Mouse (Mus musculus) forebrain, embryonic 13.5 days (tissue): ENCODE results near the gene Ssrp1. TPM values are rescaled to one million over a fixed set of nuclear protein-coding genes. Genes with fewer than 3 reads are reported as not detected.

Experiments used
- ATAC-seq: fragments of 200-750 bp; cut with Nextera tagmentation; 2 replicates; pipeline ENCODE4 v1.8.0; 2017
- H3K27ac ChIP-seq: fragments of 300-500 bp; sonication (generic); 2 replicates; pipeline ENCODE4 v1.5.1; 2015; ENCODE audit warnings: inconsistent platforms, mild to moderate bottlenecking, moderate library complexity
- H3K27me3 ChIP-seq: fragments of 300-500 bp; sonication (generic); 2 replicates; pipeline ENCODE4 v1.6.1; 2015; ENCODE audit warnings: mild to moderate bottlenecking, inconsistent platforms
- H3K36me3 ChIP-seq: fragments of 300-500 bp; sonication (generic); 2 replicates; pipeline ENCODE4 v1.6.1; 2015; ENCODE audit warnings: mild to moderate bottlenecking, inconsistent platforms; ENCODE audit not compliant: poor library complexity, severe bottlenecking
- H3K4me1 ChIP-seq: fragments of 300-500 bp; sonication (generic); 2 replicates; pipeline ENCODE4 v1.6.1; 2015; ENCODE audit warnings: inconsistent platforms
- H3K4me2 ChIP-seq: fragments of 300-500 bp; sonication (generic); 2 replicates; pipeline ENCODE4 v1.6.1; 2015; ENCODE audit warnings: inconsistent platforms, mild to moderate bottlenecking, moderate library complexity
- H3K4me3 ChIP-seq: fragments of 300-500 bp; sonication (generic); 2 replicates; pipeline ENCODE4 v1.5.1; 2015; ENCODE audit warnings: mild to moderate bottlenecking, inconsistent platforms
- H3K9ac ChIP-seq: fragments of 300-500 bp; sonication (generic); 2 replicates; pipeline ENCODE4 v1.6.1; 2015; ENCODE audit warnings: mild to moderate bottlenecking, inconsistent platforms
- H3K9me3 ChIP-seq: fragments of 300-500 bp; sonication (generic); replicated peaks from 2 replicates; pipeline ENCODE4 v1.6.1; 2016; ENCODE audit warnings: inconsistent platforms
- WGBS: fragments of 180-500 bp; shearing (Covaris S2); methylation state at CpG from one replicate; pipeline ENCODE4 v1.1.7; 2015; 5-methylcytosine and 5-hydroxymethylcytosine counted together
- polyA plus RNA-seq: library from polyadenylated mRNA; unstranded; fragments of >200 nt; fragmentation: Nextera tagmentation; extraction: Ambion mirVana; gene quantifications from 2 replicates; pipeline ENCODE4 v1.2.1, GENCODE M21; 2015

The Ssrp1 gene
- polyA plus RNA-seq, 1 experiment from 2014 or later = 281 TPM

- no peaks in the 10 kb centered on the region for H3K9me3 ChIP-seq
- ATAC-seq = no peak
- H3K27ac ChIP-seq = no peak overlapping the region
- peaks cover 40% of the 10 kb centered on the region for H3K4me1 ChIP-seq
- H3K36me3 ChIP-seq = peaks cover 59% of the 10 kb centered on the region
- no peak overlapping the region for H3K4me3 ChIP-seq
- 74% methylated on average over 8 of the region's 8 CpGs for WGBS
- H3K4me2 ChIP-seq = no peak overlapping the region
- no peaks in the 10 kb centered on the region for H3K27me3 ChIP-seq
- no peak overlapping the region for H3K9ac ChIP-seq
These were observed 9.2 kb downstream of the Ssrp1 start for GRCm38 (mm10) chr2:85046222-85046621.

GRCm38 (mm10) chr2:85047081-85047480 is 10.0 kb downstream of the Ssrp1 start:
- ATAC-seq = no peak
- WGBS = 53% methylated on average over 10 of the region's 10 CpGs
- Histone ChIP-seq H3K4me3 (peak overlapping the region; percentile 67), H3K27me3 (no peaks in the 10 kb centered on the region), H3K9me3 (no peaks in the 10 kb centered on the region), H3K4me2 (peak overlapping the region; percentile 69), H3K4me1 (peaks cover 40% of the 10 kb centered on the region), H3K9ac (peak overlapping the region; percentile 81), H3K36me3 (peaks cover 55% of the 10 kb centered on the region), H3K27ac (peak overlapping the region; percentile 94; the same call in 1 of the 2 replicates)

- peak; percentile 88 for ATAC-seq
- Histone ChIP-seq H3K4me1 (peaks cover 40% of the 10 kb centered on the region), H3K27ac (peak within 1 kb of the TSS; percentile 94), H3K4me2 (peak within 1 kb of the TSS; percentile 69), H3K4me3 (peak within 1 kb of the TSS; percentile 67), H3K9ac (peak within 1 kb of the TSS; percentile 81), H3K27me3 (no peaks in the 10 kb centered on the region), H3K9me3 (no peaks in the 10 kb centered on the region), H3K36me3 (peaks cover 55% of the 10 kb centered on the region)
- under 1% methylated on average over 42 of the region's 42 CpGs for WGBS
These were observed 10.6 kb downstream of the Ssrp1 start, which contains the start of gene Tnks1bp1 for GRCm38 (mm10) chr2:85047596-85048167. Gene Tnks1bp1, plus strand, starts transcription at chr2:85048022.

DNA sequence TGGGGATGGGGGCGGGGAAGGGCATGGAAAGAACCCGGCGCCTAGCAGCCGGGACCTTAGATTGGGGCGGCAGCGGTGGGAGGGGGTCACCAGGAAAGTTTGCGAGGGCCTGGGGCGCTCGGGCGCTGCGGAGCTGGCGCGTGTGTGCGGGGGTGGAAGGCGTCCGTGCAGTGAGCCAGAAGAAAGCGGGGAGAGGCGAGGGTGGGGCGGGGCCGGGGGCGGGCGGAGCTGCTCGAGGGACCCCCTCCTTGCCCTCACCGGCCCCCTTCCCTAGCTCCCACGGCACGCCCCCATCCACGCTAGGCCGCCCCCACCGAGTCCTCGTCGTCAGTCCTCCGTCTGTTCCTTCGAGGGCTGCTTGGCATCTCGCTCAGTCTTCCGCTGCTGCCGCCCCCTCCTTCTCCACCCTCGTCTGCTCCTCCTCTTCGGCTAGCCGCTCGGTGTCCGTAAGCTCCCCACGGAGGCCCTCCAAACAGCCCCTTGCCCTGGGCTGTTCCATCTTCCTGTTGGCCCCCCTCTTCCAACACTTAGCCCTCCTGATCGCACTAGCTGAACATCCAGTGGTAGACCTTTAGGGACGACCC is 11.2 kb downstream of the Ssrp1 start:
- Histone ChIP-seq H3K27me3 (no peaks in the 10 kb centered on the region), H3K4me2 (peak overlapping the region; percentile 69), H3K27ac (peak overlapping the region; percentile 94), H3K4me3 (peak overlapping the region; percentile 67), H3K36me3 (peaks cover 55% of the 10 kb centered on the region), H3K4me1 (peaks cover 40% of the 10 kb centered on the region), H3K9ac (peak overlapping the region; percentile 81), H3K9me3 (no peaks in the 10 kb centered on the region)
- WGBS = under 1% methylated on average over 34 of the region's 44 CpGs
- ATAC-seq = peak; percentile 79

- peaks cover 55% of the 10 kb centered on the region for H3K36me3 ChIP-seq
These were observed 12.2 kb downstream of the Ssrp1 start for GRCm38 (mm10) chr2:85049277-85049676.

GRCm38 (mm10) chr2:85050001-85050634 is 13.1 kb downstream of the Ssrp1 start:
- H3K27ac ChIP-seq = peak overlapping the region; percentile 94
- H3K4me2 ChIP-seq = peak overlapping the region; percentile 69
- no peaks in the 10 kb centered on the region for H3K27me3 ChIP-seq
- peak overlapping the region; percentile 43 for H3K9ac ChIP-seq
- H3K36me3 ChIP-seq = peaks cover 55% of the 10 kb centered on the region
- H3K4me3 ChIP-seq = peak overlapping the region; percentile 21
- peaks cover 40% of the 10 kb centered on the region for H3K4me1 ChIP-seq
- no peaks in the 10 kb centered on the region for H3K9me3 ChIP-seq
- 5% methylated on average over 9 of the region's 10 CpGs for WGBS
- no peak for ATAC-seq

More at GRCm38 (mm10) chr2:85049277-85049676, 12.2 kb downstream of the Ssrp1 start:
- Histone ChIP-seq H3K27ac (peak overlapping the region; percentile 94; the same call in 1 of the 2 replicates), H3K4me2 (peak overlapping the region; percentile 69), H3K4me3 (peak overlapping the region; percentile 67), H3K9ac (0 out of 2 replicates have a peak overlapping the region, but pooled peaks have one; percentile 34), H3K4me1 (peaks cover 40% of the 10 kb centered on the region), H3K27me3 (no peaks in the 10 kb centered on the region), H3K9me3 (no peaks in the 10 kb centered on the region)
- 67% methylated on average over 4 of the region's 4 CpGs for WGBS
- no peak for ATAC-seq

GRCm38 (mm10) chr2:85050746-85051145 is 13.7 kb downstream of the Ssrp1 start:
- Histone ChIP-seq H3K27ac (0 out of 2 replicates have a peak overlapping the region, but pooled peaks have one; percentile 27), H3K27me3 (no peaks in the 10 kb centered on the region), H3K4me1 (peaks cover 40% of the 10 kb centered on the region), H3K4me3 (peak overlapping the region; percentile 21), H3K4me2 (peak overlapping the region; percentile 69), H3K9ac (peak overlapping the region; percentile 43), H3K9me3 (no peaks in the 10 kb centered on the region), H3K36me3 (peaks cover 55% of the 10 kb centered on the region)
- ATAC-seq = no peak
- WGBS = 60% methylated on average over 9 of the region's 9 CpGs

DNA sequence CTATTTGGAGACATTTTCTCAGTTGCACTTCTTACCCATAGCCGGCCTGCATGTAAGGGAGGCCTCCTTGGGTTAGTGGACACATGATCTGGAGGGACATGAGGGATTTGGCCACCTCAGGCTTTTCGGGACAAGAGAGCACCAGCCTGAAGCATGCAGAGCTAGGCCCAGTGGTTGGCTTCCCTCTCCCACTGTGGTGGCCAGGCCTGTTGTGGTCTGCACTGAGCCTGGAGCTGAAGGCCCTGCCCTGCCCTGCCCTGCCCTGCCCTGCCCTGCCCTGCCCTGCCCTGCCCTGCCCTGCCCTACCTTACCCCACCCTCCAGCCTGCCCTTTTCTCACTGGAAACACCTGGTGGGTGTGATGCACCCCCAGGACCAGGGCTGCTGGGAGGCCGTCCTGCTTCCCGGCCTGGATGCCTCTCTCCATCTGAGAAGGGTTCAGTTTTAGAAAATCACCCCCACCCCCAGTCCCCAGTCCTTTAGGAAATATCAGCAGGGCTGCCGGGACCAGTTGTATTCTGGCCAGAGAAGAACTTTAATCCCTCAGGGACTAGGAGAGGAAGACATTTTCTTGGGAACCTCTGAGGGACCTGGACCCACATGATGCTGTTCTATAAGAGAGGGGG is 16.3 kb downstream of the Ssrp1 start:
- WGBS = 80% methylated on average over 5 of the region's 5 CpGs
- Histone ChIP-seq H3K4me3 (no peak overlapping the region), H3K27ac (no peak overlapping the region)

DNA sequence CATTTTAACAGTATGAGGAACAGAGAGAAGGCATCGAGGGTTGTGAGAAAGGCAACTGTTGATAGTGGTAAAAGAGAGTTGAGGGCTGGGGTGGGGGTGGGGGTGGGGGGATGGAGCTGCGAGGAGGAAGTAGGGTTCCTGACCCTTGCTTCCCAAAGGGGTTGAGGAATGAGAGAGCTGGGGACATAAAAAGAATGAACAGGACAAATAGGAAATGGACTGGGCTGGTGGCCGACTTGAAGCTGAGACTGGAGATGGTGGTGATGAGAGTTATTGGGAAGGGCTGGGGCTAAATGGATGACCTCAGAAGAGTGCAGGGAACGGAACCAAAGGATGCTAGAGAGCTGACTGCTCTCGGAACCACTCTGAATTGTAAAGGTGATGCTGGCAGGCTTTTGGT is 19.7 kb downstream of the Ssrp1 start:
- H3K27ac ChIP-seq = no peak overlapping the region
- no peak overlapping the region for H3K4me3 ChIP-seq
- no peaks in the 10 kb centered on the region for H3K27me3 ChIP-seq
- 79% methylated on average over 5 of the region's 5 CpGs for WGBS
- no peaks in the 10 kb centered on the region for H3K9me3 ChIP-seq
- H3K36me3 ChIP-seq = peaks cover 94% of the 10 kb centered on the region
- ATAC-seq = no peak
- H3K4me1 ChIP-seq = peaks cover 14% of the 10 kb centered on the region
- no peak overlapping the region for H3K9ac ChIP-seq
- H3K4me2 ChIP-seq = no peak overlapping the region

More for the DNA sequence above, 16.3 kb downstream of the Ssrp1 start:
- Histone ChIP-seq H3K36me3 (peaks cover 66% of the 10 kb centered on the region), H3K4me1 (peaks cover 28% of the 10 kb centered on the region), H3K9me3 (no peaks in the 10 kb centered on the region), H3K27me3 (no peaks in the 10 kb centered on the region), H3K9ac (no peak overlapping the region), H3K4me2 (no peak overlapping the region)
- ATAC-seq = no peak

DNA sequence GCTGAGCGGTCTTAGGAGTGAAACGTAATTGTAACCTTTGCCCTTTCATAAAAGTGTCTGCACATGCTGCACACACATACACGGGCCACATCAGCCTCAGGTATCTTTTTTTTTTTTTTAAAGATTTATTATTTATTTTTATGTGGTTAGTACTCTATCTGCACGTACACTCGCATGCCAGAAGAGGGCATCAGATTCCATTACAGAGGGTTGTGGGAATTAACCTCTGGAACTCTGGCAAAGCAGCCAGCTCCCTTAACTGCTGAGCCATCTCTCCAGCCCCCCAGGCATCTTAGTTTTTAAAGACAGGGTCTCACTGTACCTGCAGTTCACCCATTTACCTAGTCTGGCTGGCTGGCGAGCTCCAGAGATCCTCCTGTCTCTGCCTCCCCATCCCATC is 22.6 kb downstream of the Ssrp1 start:
- 88% methylated on average over 6 of the region's 6 CpGs for WGBS
- no peak overlapping the region for H3K4me2 ChIP-seq
- no peaks in the 10 kb centered on the region for H3K9me3 ChIP-seq
- no peak overlapping the region for H3K9ac ChIP-seq
- ATAC-seq = no peak
- peaks cover 14% of the 10 kb centered on the region for H3K4me1 ChIP-seq
- H3K27me3 ChIP-seq = no peaks in the 10 kb centered on the region
- no peak overlapping the region for H3K4me3 ChIP-seq
- peaks cover 94% of the 10 kb centered on the region for H3K36me3 ChIP-seq
- H3K27ac ChIP-seq = no peak overlapping the region

DNA sequence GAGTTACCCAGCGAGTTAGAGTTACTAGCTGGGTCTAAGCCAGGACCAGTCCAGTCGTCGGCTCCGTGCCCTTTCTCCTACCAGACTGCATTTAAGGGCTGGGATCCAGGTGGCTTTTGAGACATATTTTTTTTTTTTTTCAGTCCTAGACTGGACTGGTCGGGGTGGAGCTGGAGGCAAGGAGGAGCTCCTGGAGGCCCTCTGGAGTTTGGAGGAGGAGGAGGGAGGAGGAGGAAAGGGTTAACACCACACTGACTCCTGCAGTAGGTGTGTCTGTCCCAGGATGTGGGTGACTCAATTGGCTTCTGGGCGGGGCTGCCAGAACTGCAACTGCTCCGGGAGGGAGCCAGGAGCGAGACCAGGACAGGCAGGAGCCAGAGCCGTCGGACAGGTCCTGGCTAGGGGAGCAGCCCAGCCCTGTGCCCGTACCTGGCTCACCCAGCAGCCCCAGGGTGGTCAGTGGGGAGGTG is 23.6 kb downstream of the Ssrp1 start:
- Histone ChIP-seq H3K4me3 (no peak overlapping the region), H3K4me1 (peaks cover 14% of the 10 kb centered on the region), H3K27ac (no peak overlapping the region), H3K36me3 (peaks cover 89% of the 10 kb centered on the region), H3K9ac (peak overlapping the region; percentile 34; the same call in 1 of the 2 replicates), H3K27me3 (no peaks in the 10 kb centered on the region), H3K4me2 (peak overlapping the region; percentile 40), H3K9me3 (no peaks in the 10 kb centered on the region)
- WGBS = 20% methylated on average over 11 of the region's 11 CpGs
- peak; percentile 28 for ATAC-seq
